Mouse (Mus musculus): Measurements from ENCODE around the gene Pik3r1.

DNA sequence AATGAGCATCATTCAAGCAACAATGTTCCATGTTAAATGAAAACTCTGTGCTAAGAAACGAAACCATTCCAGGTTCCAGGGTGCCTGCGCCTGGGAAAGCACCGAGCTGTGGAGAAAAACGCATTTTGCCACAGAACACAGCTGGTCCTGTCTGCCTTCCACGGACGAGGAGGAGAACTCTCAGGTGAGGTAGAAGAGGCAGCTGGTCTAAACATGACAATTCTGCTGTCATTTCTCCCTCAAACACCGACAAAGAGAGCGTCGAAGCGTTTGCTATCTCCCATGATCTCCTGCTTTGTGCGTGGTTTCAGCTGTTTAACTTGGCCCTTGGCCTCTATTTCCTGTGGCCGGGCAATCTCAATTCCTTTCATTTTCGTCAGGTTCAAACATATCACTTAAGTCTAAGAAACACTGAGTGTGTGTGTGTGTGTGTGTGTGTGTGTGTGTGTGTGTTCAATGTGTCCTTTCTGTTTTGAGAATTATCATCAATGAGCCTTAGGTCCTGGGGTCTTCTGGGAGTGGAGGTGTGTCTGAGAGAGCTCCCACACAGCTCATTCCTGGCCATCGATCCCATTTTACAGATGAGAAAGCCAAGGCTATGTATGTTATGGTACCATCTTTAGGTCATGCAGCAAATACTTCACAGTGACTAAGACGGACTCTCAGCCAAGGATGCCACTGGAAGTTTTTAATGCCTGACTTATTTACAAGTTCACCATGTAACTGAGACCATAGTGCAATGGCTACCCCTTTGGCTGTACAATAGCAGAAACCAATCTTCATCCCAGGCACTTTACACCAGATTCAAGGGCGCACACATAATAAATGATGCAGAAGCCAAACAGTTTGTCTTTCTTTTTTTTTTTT lies 31.3 kb downstream of the Pik3r1 start:
- TF ChIP-seq POLR2A (IDR thresholded peaks at IDR 0.05; ENCODE audit: borderline replicate concordance, extremely low read depth, insufficient read depth, insufficient read length, poor library complexity, severe bottlenecking) (no peak), CTCF (IDR thresholded peaks at IDR 0.05; ENCODE audit: borderline replicate concordance, extremely low read depth, insufficient read depth, insufficient read length) (no peak)

Measured in brain, embryonic 14.5 days (tissue).